Mouse (Mus musculus): ENCODE results near the gene Spag4. TPM values are rescaled to one million over a fixed set of nuclear protein-coding genes. Genes with fewer than 3 reads are reported as not detected.

The Spag4 gene
- 3.9 and 4.8 TPM in 2 replicates for polyA plus RNA-seq (2014; fragmentation: Nextera tagmentation; extraction: Ambion mirVana)

DNA sequence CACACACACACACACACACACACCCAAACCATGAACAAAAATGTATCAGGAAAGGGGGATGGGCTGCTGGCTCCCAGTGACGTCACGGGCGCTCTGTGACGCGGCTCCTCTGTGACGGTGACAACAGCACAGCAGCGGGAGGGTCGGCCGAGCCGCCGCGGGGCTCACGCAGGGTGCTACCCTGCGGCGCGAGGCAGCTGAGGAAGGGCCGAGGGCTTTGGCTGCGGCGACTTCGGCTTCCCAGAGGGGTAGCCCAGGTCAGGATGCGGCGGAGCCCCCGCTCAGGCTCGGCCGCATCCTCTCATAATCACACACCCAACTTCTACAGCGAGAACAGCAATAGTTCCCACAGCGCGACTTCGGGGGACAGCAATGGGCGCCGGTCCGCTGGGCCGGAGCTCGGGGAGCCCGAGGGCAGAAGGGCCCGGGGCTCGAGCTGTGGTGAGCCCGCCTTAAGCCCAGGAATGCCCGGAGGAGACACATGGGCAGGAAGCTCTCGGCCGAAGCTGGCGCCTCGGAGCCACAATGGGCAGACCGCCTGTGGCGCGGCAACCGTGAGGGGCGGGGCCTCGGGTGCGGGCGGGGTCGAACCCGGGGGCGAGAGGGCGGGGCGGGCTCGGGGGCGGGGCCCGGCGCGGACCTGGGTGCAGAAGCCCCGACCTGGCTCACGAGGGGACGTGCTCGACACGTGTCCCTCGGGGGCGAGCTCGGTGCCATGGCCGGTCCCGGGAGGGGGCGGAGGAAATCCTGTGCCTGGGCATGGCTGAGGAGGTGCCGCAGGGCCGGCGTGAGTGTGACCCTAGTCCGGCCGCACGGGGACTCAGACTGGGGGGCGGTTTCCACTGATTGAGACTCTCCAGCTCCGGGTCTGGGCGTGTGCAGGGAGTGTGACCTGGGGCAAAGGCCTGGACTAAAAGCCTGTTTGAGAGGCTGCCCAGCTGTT is at the start of gene Spag4:
TSS of gene Spag4 (plus strand) at position 77 of the 943 bp plus-strand sequence.
- H3K9me3 ChIP-seq (ENCODE audit: control insufficient read depth, low read length): no peaks in the 10 kb centered on the region
- peak within 1 kb of the TSS; percentile 92 for H3K4me2 ChIP-seq (replicated peaks; ENCODE audit: low read depth, low read length)
- ATAC-seq (ENCODE audit: low FRiP score) (peak; percentile 81), DNase-seq (ENCODE audit: low spot score) (peak; percentile 88)
- 1% methylated on average over 71 of the region's 81 CpGs for WGBS
- H3K4me1 ChIP-seq (replicated peaks; ENCODE audit: control insufficient read depth, insufficient read depth, low read length): no peaks in the 10 kb centered on the region
- peak within 1 kb of the TSS; percentile 80 for H3K9ac ChIP-seq (ENCODE audit: low read depth, low read length)
- peak within 1 kb of the TSS; percentile 67 for H3K4me3 ChIP-seq (ENCODE audit: low read depth, low read length)
- no peaks in the 10 kb centered on the region for H3K36me3 ChIP-seq (ENCODE audit: control insufficient read depth, insufficient read depth, low read length)
- H3K27me3 ChIP-seq (ENCODE audit: control insufficient read depth, insufficient read depth, low read length): no peaks in the 10 kb centered on the region
- peak within 1 kb of the TSS; percentile 66 for H3K27ac ChIP-seq (ENCODE audit: low read depth, low read length)

DNA sequence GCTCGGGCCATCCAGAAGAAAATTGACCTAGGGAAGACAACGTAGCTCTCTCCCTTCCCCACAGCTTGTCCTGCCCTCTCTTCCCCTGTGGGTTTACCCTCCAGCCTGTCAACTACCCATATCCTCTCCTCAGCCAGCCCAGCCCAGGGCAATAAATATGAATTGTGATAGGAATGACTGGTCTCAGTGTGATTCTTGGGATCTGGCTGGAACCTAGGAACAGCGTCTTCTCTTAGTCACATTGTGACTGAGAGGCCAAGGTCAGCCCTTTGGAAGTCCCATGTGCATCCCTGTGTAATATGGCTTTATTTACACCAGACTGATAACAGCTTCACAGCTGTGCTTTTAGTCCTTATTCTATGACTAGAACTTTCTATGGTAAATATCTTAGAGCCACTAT is 46.9 kb upstream of the Spag4 start:
- no peaks in the 10 kb centered on the region for H3K9me3 ChIP-seq (ENCODE audit: control insufficient read depth, low read length)
- H3K36me3 ChIP-seq (ENCODE audit: control insufficient read depth, insufficient read depth, low read length): peaks cover 20% of the 10 kb centered on the region; the same call in 1 of the 2 replicates

DNA sequence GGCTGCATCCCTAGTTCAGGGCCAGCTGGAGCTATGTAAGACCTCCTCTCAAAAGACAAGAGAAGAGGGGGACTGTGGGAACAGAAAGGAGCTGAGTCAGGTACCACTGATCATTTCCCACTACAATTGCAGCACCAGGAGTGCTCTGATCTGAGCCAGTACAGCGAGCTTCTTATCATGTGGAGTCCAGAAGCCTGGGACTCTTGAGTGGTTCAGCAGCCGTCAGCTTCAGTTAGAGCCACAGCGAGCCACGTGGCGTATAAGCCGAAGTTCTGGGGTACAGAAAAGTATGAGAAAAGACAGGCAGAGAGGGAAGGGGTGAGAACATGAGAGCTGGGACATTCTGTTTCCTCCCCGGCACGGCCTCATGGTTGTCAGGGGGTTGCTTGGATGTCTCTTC is 43.8 kb upstream of the Spag4 start:
- peaks cover 11% of the 10 kb centered on the region; the same call in 1 of the 2 replicates for H3K36me3 ChIP-seq (ENCODE audit: control insufficient read depth, insufficient read depth, low read length)
- H3K27ac ChIP-seq (ENCODE audit: low read depth, low read length): no peak overlapping the region
- DNase-seq (ENCODE audit: low spot score) (no peak), ATAC-seq (ENCODE audit: low FRiP score) (no peak)
- H3K4me1 ChIP-seq (replicated peaks; ENCODE audit: control insufficient read depth, insufficient read depth, low read length): no peaks in the 10 kb centered on the region
- H3K9ac ChIP-seq (ENCODE audit: low read depth, low read length): no peak overlapping the region
- no peaks in the 10 kb centered on the region for H3K27me3 ChIP-seq (ENCODE audit: control insufficient read depth, insufficient read depth, low read length)
- 88% methylated on average over 8 of the region's 8 CpGs for WGBS
- no peak overlapping the region for H3K4me3 ChIP-seq (ENCODE audit: low read depth, low read length)
- no peaks in the 10 kb centered on the region for H3K9me3 ChIP-seq (ENCODE audit: control insufficient read depth, low read length)
- no peak overlapping the region for H3K4me2 ChIP-seq (replicated peaks; ENCODE audit: low read depth, low read length)

More for the DNA sequence above, 46.9 kb upstream of the Spag4 start:
- H3K4me3 ChIP-seq (ENCODE audit: low read depth, low read length): no peak overlapping the region
- no peak overlapping the region for H3K4me2 ChIP-seq (replicated peaks; ENCODE audit: low read depth, low read length)
- no peaks in the 10 kb centered on the region for H3K4me1 ChIP-seq (replicated peaks; ENCODE audit: control insufficient read depth, insufficient read depth, low read length)
- no peak for ATAC-seq (ENCODE audit: low FRiP score)
- 96% methylated on average over 3 of the region's 3 CpGs for WGBS
- H3K27me3 ChIP-seq (ENCODE audit: control insufficient read depth, insufficient read depth, low read length): no peaks in the 10 kb centered on the region
- H3K27ac ChIP-seq (ENCODE audit: low read depth, low read length): no peak overlapping the region
- H3K9ac ChIP-seq (ENCODE audit: low read depth, low read length): no peak overlapping the region
- no peak for DNase-seq (ENCODE audit: low spot score)

DNA sequence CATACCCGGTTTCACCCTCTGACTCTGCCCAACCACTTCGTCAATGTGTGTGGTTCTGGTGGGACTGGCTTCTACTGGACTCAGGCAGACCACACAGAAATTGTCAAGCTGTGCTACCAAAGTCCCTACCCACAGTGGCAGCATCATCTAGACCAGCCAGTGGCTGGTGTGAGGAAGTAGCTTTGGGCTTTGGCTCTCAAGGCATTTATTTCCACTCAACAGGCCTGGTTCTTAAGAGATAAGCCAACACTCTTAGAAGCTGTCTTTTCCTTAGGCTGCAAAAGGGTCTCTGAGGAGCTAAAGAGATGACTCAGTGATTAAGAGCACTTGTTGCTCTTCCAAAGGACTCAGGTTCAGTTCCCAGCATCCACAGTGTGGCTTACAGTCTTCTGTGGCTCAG is 43.2 kb upstream of the Spag4 start:
- H3K27ac ChIP-seq (ENCODE audit: low read depth, low read length): no peak overlapping the region
- no peak overlapping the region for H3K4me2 ChIP-seq (replicated peaks; ENCODE audit: low read depth, low read length)
- no peaks in the 10 kb centered on the region for H3K4me1 ChIP-seq (replicated peaks; ENCODE audit: control insufficient read depth, insufficient read depth, low read length)
- 90% methylated on average over 2 of the region's 2 CpGs for WGBS
- H3K9ac ChIP-seq (ENCODE audit: low read depth, low read length): no peak overlapping the region
- no peak overlapping the region for H3K4me3 ChIP-seq (ENCODE audit: low read depth, low read length)
- DNase-seq (ENCODE audit: low spot score): no peak
- H3K27me3 ChIP-seq (ENCODE audit: control insufficient read depth, insufficient read depth, low read length): no peaks in the 10 kb centered on the region
- H3K9me3 ChIP-seq (ENCODE audit: control insufficient read depth, low read length): no peaks in the 10 kb centered on the region
- no peak for ATAC-seq (ENCODE audit: low FRiP score)
- H3K36me3 ChIP-seq (ENCODE audit: control insufficient read depth, insufficient read depth, low read length): peaks cover 6% of the 10 kb centered on the region; the same call in 1 of the 2 replicates

DNA sequence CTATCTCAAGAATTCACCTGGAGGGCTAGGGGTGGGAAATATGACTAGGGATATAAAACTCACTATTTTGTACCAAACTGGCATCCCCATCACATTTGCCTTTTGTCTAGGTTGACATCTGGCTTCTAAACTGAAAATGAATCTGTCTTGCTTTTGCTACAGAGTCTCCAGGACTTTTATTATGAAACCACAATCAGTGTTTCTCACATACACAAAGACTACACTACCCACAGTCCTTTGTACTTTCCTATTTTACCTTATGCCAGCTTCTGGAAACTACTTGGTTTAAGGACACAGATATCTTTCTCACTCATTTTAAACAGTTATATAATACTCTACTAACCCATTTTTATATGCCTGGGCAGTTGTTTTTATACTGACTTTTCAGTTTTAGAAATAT is 39.5 kb upstream of the Spag4 start:
- ATAC-seq (ENCODE audit: low FRiP score) (no peak), DNase-seq (ENCODE audit: low spot score) (no peak)

DNA sequence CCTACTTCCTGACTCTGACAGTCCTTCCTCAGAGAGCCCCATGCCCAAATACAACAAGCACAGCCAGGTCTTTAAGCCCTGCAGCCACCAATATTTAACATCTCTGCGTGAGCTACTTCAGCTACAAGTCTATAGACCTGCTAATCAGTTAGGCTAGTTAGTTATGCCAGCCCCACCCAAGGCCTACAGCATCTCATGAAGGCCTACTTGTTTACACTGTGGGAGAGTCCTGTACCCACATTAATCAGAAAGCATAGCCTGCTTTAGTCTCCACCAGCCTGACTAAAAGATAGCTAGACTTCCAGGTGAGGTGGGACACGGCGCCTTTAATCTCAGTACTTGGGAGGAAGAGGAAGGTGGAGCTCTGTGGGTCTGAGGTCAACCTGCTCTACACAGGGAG is 25.6 kb upstream of the Spag4 start:
- no peak overlapping the region for H3K27ac ChIP-seq (ENCODE audit: low read depth, low read length)
- ATAC-seq (ENCODE audit: low FRiP score) (no peak), DNase-seq (ENCODE audit: low spot score) (no peak)
- 96% methylated on average over 3 of the region's 3 CpGs for WGBS
- H3K4me3 ChIP-seq (ENCODE audit: low read depth, low read length): no peak overlapping the region
- no peaks in the 10 kb centered on the region for H3K27me3 ChIP-seq (ENCODE audit: control insufficient read depth, insufficient read depth, low read length)
- no peaks in the 10 kb centered on the region for H3K4me1 ChIP-seq (replicated peaks; ENCODE audit: control insufficient read depth, insufficient read depth, low read length)
- H3K36me3 ChIP-seq (ENCODE audit: control insufficient read depth, insufficient read depth, low read length): no peaks in the 10 kb centered on the region
- no peaks in the 10 kb centered on the region for H3K9me3 ChIP-seq (ENCODE audit: control insufficient read depth, low read length)
- no peak overlapping the region for H3K4me2 ChIP-seq (replicated peaks; ENCODE audit: low read depth, low read length)
- no peak overlapping the region for H3K9ac ChIP-seq (ENCODE audit: low read depth, low read length)

More for the DNA sequence above, 39.5 kb upstream of the Spag4 start:
- Histone ChIP-seq H3K36me3 (ENCODE audit: control insufficient read depth, insufficient read depth, low read length) (no peaks in the 10 kb centered on the region), H3K4me1 (replicated peaks; ENCODE audit: control insufficient read depth, insufficient read depth, low read length) (no peaks in the 10 kb centered on the region), H3K9ac (ENCODE audit: low read depth, low read length) (no peak overlapping the region), H3K27ac (ENCODE audit: low read depth, low read length) (no peak overlapping the region), H3K27me3 (ENCODE audit: control insufficient read depth, insufficient read depth, low read length) (no peaks in the 10 kb centered on the region), H3K4me2 (replicated peaks; ENCODE audit: low read depth, low read length) (no peak overlapping the region), H3K4me3 (ENCODE audit: low read depth, low read length) (no peak overlapping the region), H3K9me3 (ENCODE audit: control insufficient read depth, low read length) (no peaks in the 10 kb centered on the region)

DNA sequence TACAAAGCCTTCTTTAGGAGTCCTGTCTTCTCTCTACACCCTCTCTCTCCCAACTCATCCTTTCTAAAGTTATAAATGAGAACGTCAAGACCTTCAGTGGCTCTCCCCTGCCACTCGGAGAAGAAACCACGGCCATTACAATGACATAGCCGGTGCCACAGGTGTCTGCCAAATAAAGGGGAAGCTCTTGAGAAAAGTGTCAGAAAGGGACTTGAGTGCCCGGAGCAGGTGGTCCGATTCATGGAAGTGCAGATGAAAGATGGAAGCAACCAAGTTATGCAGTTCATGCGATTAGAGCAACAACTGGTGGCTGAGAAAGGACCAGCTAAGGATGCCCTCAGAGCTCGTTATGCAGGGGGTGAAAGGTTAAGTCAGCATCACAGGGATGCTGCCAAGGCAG is 22.1 kb upstream of the Spag4 start:
- no peaks in the 10 kb centered on the region for H3K4me1 ChIP-seq (replicated peaks; ENCODE audit: control insufficient read depth, insufficient read depth, low read length)
- H3K27ac ChIP-seq (ENCODE audit: low read depth, low read length): no peak overlapping the region
- 78% methylated on average over 8 of the region's 8 CpGs for WGBS
- no peak for ATAC-seq (ENCODE audit: low FRiP score)
- H3K4me3 ChIP-seq (ENCODE audit: low read depth, low read length): no peak overlapping the region
- DNase-seq (ENCODE audit: low spot score): no peak
- no peak overlapping the region for H3K9ac ChIP-seq (ENCODE audit: low read depth, low read length)
- H3K9me3 ChIP-seq (ENCODE audit: control insufficient read depth, low read length): no peaks in the 10 kb centered on the region
- no peak overlapping the region for H3K4me2 ChIP-seq (replicated peaks; ENCODE audit: low read depth, low read length)
- peaks cover 4% of the 10 kb centered on the region; the same call in 1 of the 2 replicates for H3K27me3 ChIP-seq (ENCODE audit: control insufficient read depth, insufficient read depth, low read length)
- H3K36me3 ChIP-seq (ENCODE audit: control insufficient read depth, insufficient read depth, low read length): no peaks in the 10 kb centered on the region

DNA sequence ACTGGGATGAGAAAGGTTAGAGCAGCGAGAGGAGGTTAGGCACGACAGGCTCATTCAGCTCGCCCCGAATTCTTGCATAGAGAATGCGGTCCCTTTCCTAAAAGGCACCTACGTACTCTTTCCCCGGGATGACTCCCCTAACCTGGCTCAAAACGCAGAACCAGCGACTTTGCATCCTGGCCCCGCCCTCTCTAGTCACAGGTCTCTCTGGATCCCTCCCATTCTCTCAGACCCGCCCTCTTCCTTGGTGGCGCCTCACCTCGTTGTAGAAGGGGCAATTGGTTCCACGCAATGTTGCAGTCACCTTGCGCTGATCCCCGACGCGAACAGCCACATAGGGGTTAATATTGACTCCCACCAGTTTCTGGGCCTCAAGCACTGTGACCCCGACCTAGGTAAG is 17.0 kb upstream of the Spag4 start:
- H3K4me3 ChIP-seq (ENCODE audit: low read depth, low read length): no peak overlapping the region
- 7% methylated on average over 19 of the region's 19 CpGs for WGBS

DNA sequence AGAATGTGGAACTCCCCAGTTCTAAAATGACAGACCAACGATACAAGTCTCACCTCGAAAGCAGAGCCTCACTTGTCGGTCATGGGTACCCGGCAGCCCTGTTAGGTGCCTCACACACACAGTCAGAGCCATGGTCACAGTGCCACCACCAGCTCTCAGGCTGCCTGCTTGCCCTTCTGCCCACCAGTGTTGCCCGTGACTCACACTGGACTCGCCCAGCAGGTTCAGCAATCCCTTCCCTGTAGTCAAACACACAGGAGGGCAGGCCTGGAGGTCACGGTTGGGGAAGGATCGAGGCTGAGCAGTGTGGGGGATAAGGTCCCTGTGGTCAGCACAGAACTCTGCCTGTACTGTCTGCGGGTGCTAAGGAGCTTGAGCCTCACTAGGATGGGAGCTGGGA is 12.2 kb upstream of the Spag4 start, which contains the start of gene Fer1l4:
TSS of gene Fer1l4 (minus strand) at position 132 of the 400 bp plus-strand sequence.
- ATAC-seq (ENCODE audit: low FRiP score): no peak
- Histone ChIP-seq H3K4me3 (ENCODE audit: low read depth, low read length) (no peak within 1 kb of the TSS), H3K9ac (ENCODE audit: low read depth, low read length) (no peak within 1 kb of the TSS), H3K9me3 (ENCODE audit: control insufficient read depth, low read length) (no peaks in the 10 kb centered on the region), H3K27ac (ENCODE audit: low read depth, low read length) (no peak within 1 kb of the TSS), H3K36me3 (ENCODE audit: control insufficient read depth, insufficient read depth, low read length) (no peaks in the 10 kb centered on the region), H3K4me2 (replicated peaks; ENCODE audit: low read depth, low read length) (no peak within 1 kb of the TSS), H3K27me3 (ENCODE audit: control insufficient read depth, insufficient read depth, low read length) (no peaks in the 10 kb centered on the region), H3K4me1 (replicated peaks; ENCODE audit: control insufficient read depth, insufficient read depth, low read length) (no peaks in the 10 kb centered on the region)
- WGBS: 81% methylated on average over 9 of the region's 9 CpGs
- no peak for DNase-seq (ENCODE audit: low spot score)

More for the DNA sequence above, 17.0 kb upstream of the Spag4 start:
- Histone ChIP-seq H3K9me3 (ENCODE audit: control insufficient read depth, low read length) (no peaks in the 10 kb centered on the region), H3K4me2 (replicated peaks; ENCODE audit: low read depth, low read length) (no peak overlapping the region; the same call in 1 of the 2 replicates), H3K27ac (ENCODE audit: low read depth, low read length) (no peak overlapping the region), H3K9ac (ENCODE audit: low read depth, low read length) (no peak overlapping the region), H3K4me1 (replicated peaks; ENCODE audit: control insufficient read depth, insufficient read depth, low read length) (no peaks in the 10 kb centered on the region), H3K36me3 (ENCODE audit: control insufficient read depth, insufficient read depth, low read length) (no peaks in the 10 kb centered on the region), H3K27me3 (ENCODE audit: control insufficient read depth, insufficient read depth, low read length) (peaks cover 4% of the 10 kb centered on the region; the same call in 1 of the 2 replicates)
- DNase-seq (ENCODE audit: low spot score): no peak
- no peak for ATAC-seq (ENCODE audit: low FRiP score)

All from hindbrain, embryonic 11.5 days (tissue).